Mouse (Mus musculus) limb, embryonic 10.5 days (tissue): Measurements from ENCODE around the gene Wwox. TPM values are rescaled to one million over a fixed set of nuclear protein-coding genes. Genes with fewer than 3 reads are reported as not detected.

Experiments used
- DNase-seq: peaks from one replicate; pipeline ENCODE4 v3.0.0-alpha.2; 2017; ENCODE audit warnings: low spot score
- H3K27ac ChIP-seq: fragments of 300-500 bp; sonication (generic); 2 replicates; pipeline ENCODE4 v1.5.1; 2016; ENCODE audit warnings: mild to moderate bottlenecking
- H3K27me3 ChIP-seq: fragments of 300-500 bp; sonication (generic); 2 replicates; pipeline ENCODE4 v1.6.1; 2016; ENCODE audit warnings: low read depth, mild to moderate bottlenecking; ENCODE audit not compliant: poor library complexity, severe bottlenecking
- H3K36me3 ChIP-seq: fragments of 300-500 bp; sonication (generic); 2 replicates; pipeline ENCODE4 v1.6.1; 2016; ENCODE audit warnings: mild to moderate bottlenecking, moderate library complexity
- H3K4me1 ChIP-seq: fragments of 300-500 bp; sonication (generic); 2 replicates; pipeline ENCODE4 v1.6.1; 2016
- H3K4me3 ChIP-seq: fragments of 300-500 bp; sonication (generic); 2 replicates; pipeline ENCODE4 v1.5.1; 2016; ENCODE audit warnings: mild to moderate bottlenecking, moderate library complexity
- H3K9me3 ChIP-seq: fragments of 300-500 bp; sonication (generic); replicated peaks from 2 replicates; pipeline ENCODE4 v1.6.1; 2016; ENCODE audit warnings: mild to moderate bottlenecking
- WGBS: fragments of 180-500 bp; shearing (Covaris S2); methylation state at CpG from one replicate; pipeline ENCODE4 v1.1.7; 2016; 5-methylcytosine and 5-hydroxymethylcytosine counted together
- polyA plus RNA-seq: library from polyadenylated mRNA; unstranded; fragments of >200 nt; fragmentation: Nextera tagmentation; extraction: Ambion mirVana; gene quantifications from 2 replicates; pipeline ENCODE4 v1.2.1, GENCODE M21; 2016

Gene Wwox
- polyA plus RNA-seq, 1 experiment from 2014 or later: 8.6 TPM

GRCm38 (mm10) chr8:114979671-114980070 is 540.2 kb downstream of the Wwox start:
- no peak for DNase-seq
- Histone ChIP-seq H3K4me3 (no peak overlapping the region), H3K36me3 (no peaks in the 10 kb centered on the region), H3K27ac (no peak overlapping the region), H3K9me3 (no peaks in the 10 kb centered on the region), H3K27me3 (no peaks in the 10 kb centered on the region), H3K4me1 (peaks cover 10% of the 10 kb centered on the region)

DNA sequence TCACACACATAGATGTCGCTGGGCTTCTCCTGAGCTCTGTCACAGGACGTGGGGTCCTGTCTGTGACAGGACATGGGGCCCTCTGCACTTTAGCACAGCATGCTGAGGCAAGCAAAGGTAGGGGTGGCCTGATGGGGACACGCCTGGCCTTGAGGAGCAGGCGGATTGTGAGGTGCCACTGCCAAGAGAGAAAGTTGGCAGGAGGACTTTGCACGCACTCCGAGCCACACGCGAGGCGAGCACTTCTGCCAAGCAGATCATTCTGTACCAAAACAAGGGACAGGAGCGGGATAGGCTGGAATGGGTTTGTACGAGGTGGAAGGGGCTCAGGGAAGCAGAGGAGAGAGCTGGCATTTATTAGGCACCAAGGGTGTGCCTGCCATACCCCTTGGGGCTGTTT is 543.3 kb downstream of the Wwox start:
- Histone ChIP-seq H3K4me3 (no peak overlapping the region), H3K4me1 (peaks cover 15% of the 10 kb centered on the region), H3K9me3 (no peaks in the 10 kb centered on the region), H3K27ac (no peak overlapping the region), H3K36me3 (no peaks in the 10 kb centered on the region), H3K27me3 (no peaks in the 10 kb centered on the region)
- DNase-seq: no peak
- 90% methylated on average over 11 of the region's 11 CpGs for WGBS

- no peak overlapping the region for H3K27ac ChIP-seq
- peaks cover 15% of the 10 kb centered on the region for H3K4me1 ChIP-seq
- WGBS: 76% methylated on average over 8 of the region's 8 CpGs
- no peak overlapping the region for H3K4me3 ChIP-seq
- no peaks in the 10 kb centered on the region for H3K9me3 ChIP-seq
- no peaks in the 10 kb centered on the region for H3K36me3 ChIP-seq
- DNase-seq: no peak
- H3K27me3 ChIP-seq: no peaks in the 10 kb centered on the region
Observed at GRCm38 (mm10) chr8:114984500-114984899, 545.0 kb downstream of the Wwox start.

- Histone ChIP-seq H3K4me3 (no peak overlapping the region), H3K4me1 (peaks cover 15% of the 10 kb centered on the region), H3K9me3 (no peaks in the 10 kb centered on the region), H3K27me3 (no peaks in the 10 kb centered on the region), H3K36me3 (no peaks in the 10 kb centered on the region), H3K27ac (no peak overlapping the region)
- DNase-seq: no peak
- WGBS: 87% methylated on average over 13 of the region's 13 CpGs
Observed at GRCm38 (mm10) chr8:114985996-114986395, 546.5 kb downstream of the Wwox start.

GRCm38 (mm10) chr8:114986971-114987370 is 547.5 kb downstream of the Wwox start:
- H3K27ac ChIP-seq: no peak overlapping the region
- H3K4me3 ChIP-seq: no peak overlapping the region
- peaks cover 15% of the 10 kb centered on the region for H3K4me1 ChIP-seq
- H3K27me3 ChIP-seq: no peaks in the 10 kb centered on the region
- no peaks in the 10 kb centered on the region for H3K36me3 ChIP-seq
- H3K9me3 ChIP-seq: no peaks in the 10 kb centered on the region
- no peak for DNase-seq
- WGBS: 91% methylated on average over 10 of the region's 10 CpGs

GRCm38 (mm10) chr8:114990865-114991613 is 551.6 kb downstream of the Wwox start:
- no peak for DNase-seq
- H3K27me3 ChIP-seq: no peaks in the 10 kb centered on the region
- H3K9me3 ChIP-seq: no peaks in the 10 kb centered on the region
- peaks cover 1% of the 10 kb centered on the region; the same call in 1 of the 2 replicates for H3K4me1 ChIP-seq
- H3K36me3 ChIP-seq: no peaks in the 10 kb centered on the region
- no peak overlapping the region for H3K4me3 ChIP-seq
- WGBS: 81% methylated on average over 13 of the region's 13 CpGs
- no peak overlapping the region for H3K27ac ChIP-seq

- 83% methylated on average over 11 of the region's 11 CpGs for WGBS
- no peak for DNase-seq
- Histone ChIP-seq H3K4me3 (no peak overlapping the region), H3K9me3 (no peaks in the 10 kb centered on the region), H3K36me3 (no peaks in the 10 kb centered on the region), H3K27me3 (no peaks in the 10 kb centered on the region), H3K4me1 (peaks cover 5% of the 10 kb centered on the region), H3K27ac (no peak overlapping the region)
Observed at GRCm38 (mm10) chr8:115000736-115001135, 561.3 kb downstream of the Wwox start.

GRCm38 (mm10) chr8:115005021-115005420 is 565.6 kb downstream of the Wwox start:
- Histone ChIP-seq H3K4me1 (peaks cover 20% of the 10 kb centered on the region), H3K27me3 (no peaks in the 10 kb centered on the region), H3K4me3 (no peak overlapping the region), H3K9me3 (no peaks in the 10 kb centered on the region), H3K36me3 (no peaks in the 10 kb centered on the region), H3K27ac (no peak overlapping the region)
- 88% methylated on average over 3 of the region's 3 CpGs for WGBS
- no peak for DNase-seq

GRCm38 (mm10) chr8:115006561-115006960 is 567.1 kb downstream of the Wwox start:
- H3K27me3 ChIP-seq: no peaks in the 10 kb centered on the region; the same call in 1 of the 2 replicates
- no peaks in the 10 kb centered on the region for H3K9me3 ChIP-seq
- WGBS: 58% methylated on average over 8 of the region's 8 CpGs
- H3K36me3 ChIP-seq: no peaks in the 10 kb centered on the region
- no peak for DNase-seq
- peaks cover 24% of the 10 kb centered on the region for H3K4me1 ChIP-seq
- no peak overlapping the region for H3K4me3 ChIP-seq
- peak overlapping the region; percentile 28; the same call in 1 of the 2 replicates for H3K27ac ChIP-seq

DNA sequence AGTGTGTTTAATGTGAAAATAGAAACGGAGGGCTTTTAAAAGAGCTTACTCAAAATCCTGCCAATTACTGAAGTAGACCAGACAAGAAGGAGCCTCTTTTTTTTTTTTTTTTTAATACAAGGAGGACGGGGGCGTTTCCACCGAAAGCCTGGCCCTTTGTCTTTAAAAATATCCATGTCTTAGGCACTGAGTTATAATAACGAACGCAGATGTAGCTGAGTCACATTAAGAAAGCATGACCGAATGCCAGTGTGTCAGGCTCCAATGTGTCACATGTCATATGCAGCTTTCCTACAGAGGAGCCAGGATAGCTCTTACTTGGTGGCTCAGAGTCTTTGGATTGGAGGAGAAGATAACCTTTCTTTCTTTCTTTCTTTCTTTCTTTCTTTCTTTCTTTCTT is 567.8 kb downstream of the Wwox start:
- Histone ChIP-seq H3K9me3 (no peaks in the 10 kb centered on the region), H3K36me3 (no peaks in the 10 kb centered on the region), H3K27ac (no peak overlapping the region), H3K4me1 (peaks cover 24% of the 10 kb centered on the region), H3K27me3 (peaks cover 6% of the 10 kb centered on the region; the same call in 1 of the 2 replicates), H3K4me3 (no peak overlapping the region)
- no peak for DNase-seq
- WGBS: 89% methylated on average over 7 of the region's 7 CpGs

DNA sequence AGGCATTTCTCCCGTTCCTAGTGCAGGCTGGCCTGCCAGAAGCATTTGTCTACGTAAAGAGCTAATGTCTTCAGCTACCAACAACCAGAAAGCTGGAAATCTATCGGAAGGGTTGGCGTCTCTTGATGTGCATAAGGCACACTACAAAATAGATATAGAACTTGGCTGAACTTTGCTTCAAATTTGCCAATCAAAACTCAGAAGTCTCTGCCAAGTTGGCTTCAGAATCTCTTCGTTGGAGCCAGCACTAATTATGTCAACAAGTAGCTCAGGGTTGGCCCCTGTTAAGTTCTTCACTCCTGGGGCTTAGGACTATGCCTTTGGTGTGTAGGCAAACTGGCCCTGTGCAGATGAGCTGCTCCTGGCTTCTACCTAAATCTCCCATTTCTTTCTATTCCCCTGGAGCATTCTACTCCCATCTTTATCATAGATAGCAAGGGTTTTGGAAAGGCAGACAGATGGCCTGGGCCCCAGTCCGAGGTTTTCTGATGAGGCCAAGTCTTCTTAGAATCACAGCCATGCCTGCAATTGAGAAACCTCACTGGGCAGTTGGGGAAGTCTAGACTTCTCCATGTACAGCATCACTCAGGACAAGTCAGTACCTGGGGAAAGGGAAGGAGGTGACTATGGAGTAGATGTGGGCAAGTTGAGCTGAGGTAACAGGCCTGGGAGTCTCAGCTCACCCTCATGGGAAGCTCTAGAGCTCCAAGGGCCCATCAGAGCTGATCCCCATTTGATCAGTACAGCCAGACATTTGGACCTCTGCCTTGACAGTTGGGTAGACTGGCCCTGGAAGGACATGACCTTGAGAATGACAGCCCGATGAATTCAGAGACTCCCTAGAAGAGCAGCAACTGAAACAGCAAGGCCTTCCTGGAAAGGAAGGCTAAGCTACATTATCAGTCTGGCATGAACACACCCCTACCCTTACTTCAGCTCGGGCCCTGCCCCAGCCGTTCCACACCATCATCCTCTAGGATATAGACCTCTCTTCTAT is 569.5 kb downstream of the Wwox start:
- Histone ChIP-seq H3K27ac (no peak overlapping the region), H3K9me3 (no peaks in the 10 kb centered on the region), H3K36me3 (no peaks in the 10 kb centered on the region), H3K27me3 (peaks cover 8% of the 10 kb centered on the region; the same call in 1 of the 2 replicates), H3K4me1 (peaks cover 24% of the 10 kb centered on the region), H3K4me3 (no peak overlapping the region)
- WGBS: 91% methylated on average over 9 of the region's 9 CpGs
- no peak for DNase-seq

DNA sequence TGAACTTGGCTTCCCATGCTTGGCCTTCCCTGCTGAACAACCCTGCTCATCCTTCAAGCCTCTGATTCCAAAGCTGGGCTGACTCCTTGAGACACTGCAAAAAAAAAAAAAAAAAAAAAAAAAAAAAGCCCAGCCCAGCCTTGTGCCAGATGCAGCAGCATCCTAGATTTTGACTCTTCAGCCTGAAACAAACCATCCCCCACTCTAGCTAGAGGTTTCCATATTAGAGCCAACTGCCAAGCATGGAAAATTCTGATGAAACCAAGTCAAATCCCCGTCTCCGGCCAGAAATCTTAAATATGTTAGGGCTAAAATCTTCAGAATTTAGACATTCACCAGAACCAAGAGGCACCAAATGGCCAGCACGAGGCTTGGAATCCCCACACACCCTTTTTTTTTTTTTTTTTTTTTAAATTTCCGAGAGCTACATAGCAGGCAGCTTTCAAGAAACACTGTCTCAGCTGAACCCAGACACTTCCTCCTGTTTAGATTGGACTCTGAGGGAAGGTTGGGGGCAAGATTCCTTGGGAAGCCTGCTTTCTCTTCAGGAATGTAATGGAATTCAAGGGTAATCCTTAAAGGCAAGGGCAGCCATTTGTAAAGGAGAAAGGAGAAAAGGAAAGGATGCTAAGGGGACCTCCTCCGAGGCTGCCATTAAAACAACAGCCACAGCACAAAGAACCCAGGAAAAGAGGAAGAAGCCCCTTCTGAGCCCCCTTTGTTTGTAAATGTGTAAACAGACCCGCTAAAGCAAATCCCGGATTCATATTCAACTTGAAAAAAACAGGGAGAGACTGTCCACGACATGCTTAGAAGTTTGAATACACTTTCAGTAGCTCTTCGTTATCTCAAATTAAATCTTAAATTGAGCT is 570.7 kb downstream of the Wwox start:
- Histone ChIP-seq H3K27ac (peak overlapping the region; percentile 36; the same call in 1 of the 2 replicates), H3K4me3 (no peak overlapping the region), H3K9me3 (no peaks in the 10 kb centered on the region), H3K27me3 (peaks cover 8% of the 10 kb centered on the region; the same call in 1 of the 2 replicates), H3K36me3 (no peaks in the 10 kb centered on the region), H3K4me1 (peaks cover 24% of the 10 kb centered on the region)
- DNase-seq: no peak
- WGBS: 45% methylated on average over 9 of the region's 9 CpGs
